8 mouse cellular contexts compared by ENCODE assay signal in genomic region chr13:63305160-63306011, GRCm38 (mm10).
A peak's percentile ranks its signal among the peaks of the same experiment; 100 is the strongest.
DNase-seq lines count a peak whose midpoint lies in the region; ATAC-seq and TF ChIP-seq lines count a peak whose summit lies in the region.

No protein-coding gene starts in this region.

- H3K4me2 ChIP-seq in heart, embryonic 11.5 days = no peak overlapping the region

- TF ChIP-seq POLR2A in heart, adult 2 months (IDR thresholded peaks at IDR 0.05; ENCODE audit: insufficient read depth, low read depth, low read length) = no peak

- TF ChIP-seq EP300 in heart, adult 2 months (IDR thresholded peaks at IDR 0.05; ENCODE audit: insufficient read depth, low read depth, low read length) = 0 out of 2 replicates have a peak, but pooled peaks have one; percentile 30

- intact Hi-C loops in heart, adult 2 months (cut with DNase I) = no loop called here

- peaks cover 13% of the 10 kb centered on the region for H3K36me3 ChIP-seq in heart, adult 2 months (ENCODE audit: control insufficient read depth, insufficient read depth, low read length)
- peaks cover 30% of the 10 kb centered on the region for H3K36me3 ChIP-seq in heart, embryonic 11.5 days (ENCODE audit: control insufficient read depth, insufficient read depth, low read length)
- H3K36me3 ChIP-seq in hindbrain, embryonic 10.5 days = peaks cover 64% of the 10 kb centered on the region

- ATAC-seq in heart, embryonic 11.5 days (replicated peaks; ENCODE audit: insufficient number of reproducible peaks, low FRiP score, low TSS enrichment) = no peak

- peaks cover 23% of the 10 kb centered on the region for H3K4me1 ChIP-seq in heart, adult 2 months (ENCODE audit: control insufficient read depth, insufficient read depth, low read length)
- H3K4me1 ChIP-seq in heart, embryonic 11.5 days (ENCODE audit: control insufficient read depth, insufficient read depth, low read length) = peaks cover 15% of the 10 kb centered on the region
- peaks cover 34% of the 10 kb centered on the region for H3K4me1 ChIP-seq in hindbrain, embryonic 10.5 days (replicated peaks)

- peak in 1 of 2 experiments; percentile 53 for DNase-seq in heart, adult 2 months
- DNase-seq in testis, postnatal 10 days (ENCODE audit: low spot score) = peak; percentile 55
- no peak for DNase-seq in testis, postnatal 14 days (ENCODE audit: low spot score)
- peak; percentile 18 for DNase-seq in hindbrain, embryonic 10.5 days (ENCODE audit: low spot score)
- DNase-seq in lung, postnatal 14 days = peak; percentile 43
- DNase-seq in frontal cortex, postnatal 36 days (ENCODE audit: low spot score in 2 of 2) = no peak
- no peak for DNase-seq in spleen, postnatal 10 days (ENCODE audit: low spot score in 2 of 2)

- peak overlapping the region; percentile 63 for H3K27ac ChIP-seq in heart, adult 2 months
- no peak overlapping the region for H3K27ac ChIP-seq in heart, embryonic 11.5 days (ENCODE audit: low read depth, low read length)
- H3K27ac ChIP-seq in hindbrain, embryonic 10.5 days = peak overlapping the region; percentile 69

- H3K9ac ChIP-seq in heart, adult 2 months (ENCODE audit: low read depth, low read length) = no peak overlapping the region
- no peak overlapping the region for H3K9ac ChIP-seq in heart, embryonic 11.5 days (ENCODE audit: low read depth, low read length)

- H3K9me3 ChIP-seq in heart, embryonic 11.5 days (replicated peaks; ENCODE audit: control insufficient read depth, low read length) = no peaks in the 10 kb centered on the region
- H3K9me3 ChIP-seq in hindbrain, embryonic 10.5 days = no peaks in the 10 kb centered on the region

- H3K27me3 ChIP-seq in heart, adult 2 months (ENCODE audit: control insufficient read depth, insufficient read depth, low read length) = no peaks in the 10 kb centered on the region
- H3K27me3 ChIP-seq in heart, embryonic 11.5 days (ENCODE audit: control insufficient read depth, insufficient read depth, low read length) = no peaks in the 10 kb centered on the region
- H3K27me3 ChIP-seq in hindbrain, embryonic 10.5 days (ENCODE audit: insufficient read depth, poor library complexity, severe bottlenecking) = 0 out of 2 replicates have a peak, but pooled peaks cover 5% of the 10 kb centered on the region

- no peaks in the 10 kb centered on the region for H3K79me2 ChIP-seq in heart, adult 2 months (replicated peaks; ENCODE audit: control insufficient read depth, insufficient read depth, low read length)

- 58% methylated on average over 16 of the region's 16 CpGs for WGBS in heart, adult 2 months
- WGBS in heart, embryonic 11.5 days (ENCODE audit: insufficient replicate concordance) = 77% methylated on average over 16 of the region's 16 CpGs
- WGBS in hindbrain, embryonic 10.5 days = 66% methylated on average over 16 of the region's 16 CpGs

- no peak for TF ChIP-seq CTCF in heart, adult 2 months (IDR thresholded peaks at IDR 0.05)

- no peak overlapping the region for H3K4me3 ChIP-seq in heart, adult 2 months
- no peak overlapping the region for H3K4me3 ChIP-seq in heart, embryonic 11.5 days (ENCODE audit: low read depth, low read length)
- no peak overlapping the region for H3K4me3 ChIP-seq in hindbrain, embryonic 10.5 days

Comparison
In these comparisons a context has a peak if more than half of its experiments do, and no peak if none do; other contexts are left out.
1. DNase-seq: peak in testis, postnatal 10 days (single experiment), hindbrain, embryonic 10.5 days (single experiment) and lung, postnatal 14 days (single experiment); none in testis, postnatal 14 days (single experiment), frontal cortex, postnatal 36 days (0 of 2) and spleen, postnatal 10 days (0 of 2).